ENCODE assay signal across 8 mouse cellular contexts in the genomic region with DNA sequence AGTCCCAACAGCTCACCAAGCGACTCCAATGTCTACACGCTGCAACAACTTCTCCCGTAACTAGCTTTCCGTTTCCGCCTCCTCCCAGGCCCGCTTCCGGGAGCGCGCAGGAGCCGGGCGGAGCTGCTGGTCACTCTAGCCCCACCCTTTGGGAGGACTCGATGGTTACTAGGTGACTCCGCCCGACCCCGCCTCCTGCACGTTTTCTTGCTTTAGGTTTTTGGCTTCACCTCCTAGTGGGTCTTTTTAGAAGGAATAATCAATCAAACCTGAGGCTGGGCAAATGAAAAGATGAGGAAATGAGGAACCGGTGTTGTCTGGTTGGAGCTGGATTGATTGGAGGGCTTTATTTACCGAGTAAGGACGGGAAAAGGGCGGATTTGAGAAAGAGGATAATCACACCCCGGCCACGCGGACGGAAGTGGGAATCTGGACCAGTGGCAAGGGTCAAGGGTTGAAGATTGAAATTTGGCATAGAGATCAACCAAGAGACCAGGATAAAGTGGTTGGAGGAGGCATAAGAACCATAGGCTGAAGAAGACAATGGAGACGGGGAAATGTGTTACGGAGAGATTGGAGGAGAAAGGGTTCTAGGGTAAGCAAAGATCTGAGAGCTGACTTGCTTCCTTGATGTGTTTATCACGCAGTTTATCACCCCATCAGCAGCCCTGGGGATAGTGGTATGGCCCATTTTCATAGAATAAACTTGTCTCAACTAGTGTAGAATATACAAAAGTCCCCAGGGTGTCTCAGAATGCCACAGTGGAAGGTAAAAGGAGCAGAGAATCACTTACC. TPM values are rescaled to one million over a fixed set of nuclear protein-coding genes. Genes with fewer than 3 reads are reported as not detected.
DNase-seq lines count a peak whose midpoint lies in the region; ATAC-seq lines count a peak whose summit lies in the region.

A gene (minus strand): TSS at position 296 of the 795 bp plus-strand sequence.

- H3K9ac ChIP-seq in hindbrain, embryonic 12.5 days = peak within 1 kb of the TSS; percentile 76

- peak; percentile 94 for DNase-seq in R1 (ENCODE audit: low read depth, low spot score)
- DNase-seq in cerebellum, postnatal 10 days = peak; percentile 91 to 93
- DNase-seq in frontal cortex, postnatal 14 days (ENCODE audit: low spot score in 2 of 2) = peak; percentile 62 to 70
- peak; percentile 75 to 81 for DNase-seq in layer of hippocampus, postnatal 10 days (ENCODE audit: low spot score in 2 of 2)
- peak; percentile 95 for DNase-seq in lung, postnatal 10 days
- DNase-seq in ovary, postnatal 14 days (ENCODE audit: low spot score) = peak; percentile 72
- peak; percentile 89 for DNase-seq in thymus, postnatal 14 days

- peak within 1 kb of the TSS; percentile 94 for H3K4me2 ChIP-seq in hindbrain, embryonic 12.5 days (replicated peaks)

- peak within 1 kb of the TSS; percentile 67 for H3K4me3 ChIP-seq in hindbrain, embryonic 12.5 days

- H3K36me3 ChIP-seq in hindbrain, embryonic 12.5 days = peaks cover 20% of the 10 kb centered on the region

- peaks cover 19% of the 10 kb centered on the region for H3K4me1 ChIP-seq in hindbrain, embryonic 12.5 days

- H3K9me3 ChIP-seq in hindbrain, embryonic 12.5 days (replicated peaks) = no peaks in the 10 kb centered on the region

- 4% methylated on average over 27 of the region's 27 CpGs for whole genome bisulfite sequencing in hindbrain, embryonic 12.5 days

- H3K27ac ChIP-seq in hindbrain, embryonic 12.5 days = peak within 1 kb of the TSS; percentile 73

- H3K27me3 ChIP-seq in hindbrain, embryonic 12.5 days = no peaks in the 10 kb centered on the region

- peak; percentile 93 for ATAC-seq in hindbrain, embryonic 12.5 days (ENCODE audit: low FRiP score)

RNA-seq across cellular contexts. Expression of the gene that starts here (rescaled TPM):
- polyA plus RNA-seq in hindbrain, embryonic 12.5 days (2016; fragmentation: Nextera tagmentation; extraction: Ambion mirVana) = 151 and 160 TPM in 2 replicates
- total RNA-seq in layer of hippocampus, postnatal 10 days (2021) = 10 to 100 TPM; 73.4 to 83.1 TPM

Comparison
In these comparisons a context has a peak if more than half of its experiments do, and no peak if none do; other contexts are left out.
1. Peak in every context shown above with its lines: DNase-seq, ATAC-seq, H3K4me3 ChIP-seq and H3K27ac ChIP-seq.